Mouse (Mus musculus) olfactory bulb, adult 2 months (tissue): ENCODE results near the gene Utp20. TPM values are rescaled to one million over a fixed set of nuclear protein-coding genes. Genes with fewer than 3 reads are reported as not detected.

Source experiments
- H3K27ac ChIP-seq: fragments of 200-500 bp; 2 replicates; pipeline ENCODE4 v1.5.1; 2012; ENCODE audit warnings: low read depth, low read length; ENCODE audit not compliant: insufficient read depth
- H3K4me1 ChIP-seq: fragments of 200-500 bp; 2 replicates; pipeline ENCODE4 v1.6.1; 2012; ENCODE audit warnings: low read length; ENCODE audit not compliant: control insufficient read depth, insufficient read depth
- H3K4me3 ChIP-seq: fragments of 200-500 bp; 2 replicates; pipeline ENCODE4 v1.5.1; 2012; ENCODE audit warnings: mild to moderate bottlenecking, low read depth, low read length, moderate library complexity; ENCODE audit not compliant: insufficient read depth
- CTCF ChIP-seq: fragments of 200-500 bp; IDR thresholded peaks from 2 replicates; pipeline ENCODE4 v1.5.1; 2012; ENCODE audit warnings: low read depth, mild to moderate bottlenecking, low read length, moderate library complexity; ENCODE audit not compliant: insufficient read depth
- POLR2A ChIP-seq: fragments of 200-500 bp; IDR thresholded peaks from 2 replicates; pipeline ENCODE4 v1.6.1; 2012; ENCODE audit warnings: mild to moderate bottlenecking, low read depth, low read length, moderate library complexity; ENCODE audit not compliant: insufficient read depth
- WGBS: fragments of 180-500 bp; shearing (Covaris S2); methylation state at CpG from one replicate; pipeline ENCODE4 v1.1.7; 2018; 5-methylcytosine and 5-hydroxymethylcytosine counted together
- polyA plus RNA-seq: library from polyadenylated mRNA; stranded (reverse); fragments of >200 nt; gene quantifications from 2 replicates; pipeline ENCODE4 v1.2.4, GENCODE M21; 2012; ENCODE audit warnings: low replicate concordance; ENCODE audit not compliant: missing spikeins, insufficient read depth, insufficient read length

Gene Utp20
- polyA plus RNA-seq, 1 experiment: not detected

DNA sequence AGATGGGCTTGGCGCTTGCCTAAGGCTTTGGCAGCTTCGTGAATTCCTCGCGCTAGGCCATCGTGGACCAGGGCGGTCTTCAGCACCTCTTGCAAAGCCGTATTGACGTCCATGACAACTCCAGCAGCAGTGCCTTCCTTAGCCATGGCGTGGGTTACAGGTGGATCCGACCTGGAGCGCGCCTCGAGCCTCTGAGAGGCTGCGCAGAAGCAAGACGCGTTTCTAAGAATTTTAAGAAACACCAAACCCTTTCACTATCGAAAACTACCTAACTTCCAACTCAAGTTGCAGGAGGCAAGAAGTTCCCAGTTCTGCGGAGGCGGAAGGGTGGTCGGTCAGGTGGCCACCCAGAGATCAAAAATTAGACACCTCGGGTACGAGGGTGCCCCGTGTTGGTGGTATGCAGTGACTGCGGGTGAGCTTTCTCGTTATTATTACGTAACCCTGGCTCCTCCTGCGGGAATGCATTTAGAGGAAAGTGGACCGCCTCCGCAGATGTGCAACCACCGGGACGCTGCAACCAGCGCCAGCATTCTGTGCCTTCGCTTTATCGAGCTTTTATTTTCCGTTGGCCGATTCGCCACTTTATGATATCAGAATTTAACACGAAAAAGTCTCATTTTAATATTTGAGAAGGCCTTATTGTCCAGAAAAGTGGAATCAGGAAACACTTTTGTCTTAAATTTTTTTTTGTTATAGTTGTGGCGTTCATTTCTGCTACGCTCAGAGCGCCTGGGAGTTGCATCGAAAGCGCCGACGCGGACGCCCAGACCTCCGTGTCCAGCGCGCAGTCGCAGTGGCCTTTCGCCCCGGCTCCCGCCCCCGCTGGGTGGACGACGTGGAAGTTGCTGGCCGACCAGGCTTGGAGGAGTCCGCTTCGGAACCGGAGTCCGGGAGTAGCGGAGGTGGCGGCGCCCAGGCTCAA is 95.8 kb downstream of the Utp20 start, which contains the start of gene Arl1:
Gene Arl1 (plus strand): TSS at position 288 of the 925 bp plus-strand sequence.
- Histone ChIP-seq H3K4me3 (peak within 1 kb of the TSS; percentile 77), H3K27ac (peak within 1 kb of the TSS; percentile 80), H3K4me1 (peaks cover 5% of the 10 kb centered on the region; the same call in 1 of the 2 replicates)
- TF ChIP-seq CTCF (no peak), POLR2A (peak; percentile 54; the same call in 1 of the 2 replicates)
- WGBS: under 1% methylated on average over 65 of the region's 65 CpGs

DNA sequence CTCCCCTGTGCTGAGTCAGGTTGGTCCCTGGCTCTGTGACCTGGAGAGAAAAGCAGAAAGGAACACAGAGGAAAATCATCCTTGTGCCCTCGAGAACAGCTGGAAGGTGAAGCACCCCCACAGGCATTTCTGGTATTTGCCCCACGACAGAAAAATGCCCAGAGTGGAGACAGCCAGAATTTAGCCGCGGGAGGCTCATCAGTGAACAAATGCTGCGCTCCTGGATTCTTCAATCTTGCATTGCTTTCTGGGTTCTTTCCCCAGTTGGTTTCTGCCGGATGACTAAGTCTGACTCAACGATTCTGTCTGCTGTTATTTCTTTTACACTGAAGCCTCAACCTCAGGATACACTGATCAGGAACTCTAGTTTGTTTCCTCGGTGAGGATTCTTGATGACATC is 98.4 kb downstream of the Utp20 start:
- 47% methylated on average over 8 of the region's 8 CpGs for WGBS
- H3K4me3 ChIP-seq: no peak overlapping the region

DNA sequence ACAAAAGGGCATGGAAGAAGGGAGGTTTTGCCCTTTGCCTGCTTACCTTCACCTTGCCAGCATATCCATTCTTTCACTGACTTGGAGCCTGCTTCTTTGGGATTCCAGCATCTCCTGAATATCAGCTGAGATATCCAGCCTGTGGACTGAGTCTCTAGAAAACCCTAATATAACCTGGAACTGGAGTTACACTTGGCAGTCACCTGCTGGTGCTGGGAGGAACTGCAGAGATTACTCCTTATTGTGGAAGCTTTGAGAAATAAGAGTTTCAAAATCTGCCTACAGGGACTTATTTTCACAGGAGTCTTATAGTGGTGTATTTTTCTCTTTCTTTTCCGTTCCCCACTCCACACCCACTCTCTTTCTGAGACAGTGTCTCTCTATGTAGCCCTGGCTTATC is 99.5 kb downstream of the Utp20 start:
- Histone ChIP-seq H3K4me3 (no peak overlapping the region), H3K4me1 (peaks cover 5% of the 10 kb centered on the region; the same call in 1 of the 2 replicates), H3K27ac (no peak overlapping the region)
- no peak for TF ChIP-seq POLR2A
- TF ChIP-seq CTCF: no peak
- 38% methylated on average over 1 of the region's 1 CpGs for WGBS

More for the DNA sequence above, 98.4 kb downstream of the Utp20 start:
- Histone ChIP-seq H3K4me1 (peaks cover 5% of the 10 kb centered on the region; the same call in 1 of the 2 replicates), H3K27ac (no peak overlapping the region)
- TF ChIP-seq POLR2A (no peak), CTCF (no peak)

DNA sequence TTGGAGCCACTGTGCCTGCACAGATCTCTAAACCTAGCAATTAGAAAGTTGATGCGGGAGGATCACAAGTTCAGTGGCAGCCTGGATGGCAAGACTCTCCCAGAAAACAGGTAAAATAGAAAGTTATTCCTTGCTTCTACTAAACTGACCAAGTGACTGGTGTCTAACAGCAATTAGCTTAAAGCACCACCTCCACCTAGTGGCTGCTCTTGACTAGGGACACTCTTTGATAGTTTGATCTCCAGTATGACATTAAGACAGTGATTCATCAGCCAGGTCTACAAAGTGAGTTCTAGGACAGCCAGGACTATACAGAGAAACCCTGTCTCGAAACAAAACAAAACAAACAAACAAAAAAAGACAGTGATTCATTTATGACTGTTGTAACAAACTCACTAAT is 101.3 kb downstream of the Utp20 start:
- WGBS: 60% methylated on average over 2 of the region's 2 CpGs
- H3K4me3 ChIP-seq: no peak overlapping the region
- no peak overlapping the region for H3K27ac ChIP-seq
- peaks cover 2% of the 10 kb centered on the region; the same call in 1 of the 2 replicates for H3K4me1 ChIP-seq
- no peak for TF ChIP-seq CTCF
- no peak for TF ChIP-seq POLR2A

DNA sequence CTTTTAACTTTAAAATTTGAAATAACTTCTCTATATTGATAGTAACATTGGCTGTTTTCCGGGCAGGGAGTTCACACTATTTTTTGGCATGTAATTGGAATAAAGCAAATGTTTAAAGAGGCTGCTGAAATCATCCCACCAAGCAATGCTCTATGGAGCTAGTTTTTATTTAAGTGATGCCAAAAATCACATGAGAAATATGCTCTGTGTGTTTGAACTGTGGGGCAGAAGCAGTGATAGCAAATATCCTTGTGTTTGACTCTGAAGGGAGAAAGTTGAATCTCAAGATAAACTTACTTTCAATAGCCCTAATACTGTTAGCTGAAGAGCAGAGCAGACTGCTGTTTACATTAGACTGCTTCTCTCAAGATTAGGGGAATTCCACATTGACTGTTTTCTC is 107.0 kb downstream of the Utp20 start:
- H3K27ac ChIP-seq: no peak overlapping the region
- WGBS: 73% methylated on average over 1 of the region's 1 CpGs
- no peak for TF ChIP-seq CTCF
- TF ChIP-seq POLR2A: no peak
- H3K4me1 ChIP-seq: no peaks in the 10 kb centered on the region
- no peak overlapping the region for H3K4me3 ChIP-seq

DNA sequence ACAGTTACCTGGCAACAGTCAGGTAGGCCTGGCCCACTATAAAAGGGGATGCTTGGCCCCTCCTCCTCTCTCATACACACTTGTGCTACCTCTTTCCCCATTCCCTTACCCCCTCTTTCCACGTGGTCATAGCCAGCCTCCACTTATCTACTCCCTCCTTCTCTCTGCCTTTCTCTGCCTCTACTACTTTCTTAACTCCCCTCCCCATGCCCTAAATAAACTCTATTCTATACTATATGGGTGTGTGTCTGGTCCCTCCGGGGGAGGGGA is 108.9 kb downstream of the Utp20 start:
- no peak overlapping the region for H3K27ac ChIP-seq
- H3K4me1 ChIP-seq: no peaks in the 10 kb centered on the region
- TF ChIP-seq CTCF: no peak
- TF ChIP-seq POLR2A: no peak
- H3K4me3 ChIP-seq: no peak overlapping the region
- 45% methylated on average over 2 of the region's 2 CpGs for WGBS

DNA sequence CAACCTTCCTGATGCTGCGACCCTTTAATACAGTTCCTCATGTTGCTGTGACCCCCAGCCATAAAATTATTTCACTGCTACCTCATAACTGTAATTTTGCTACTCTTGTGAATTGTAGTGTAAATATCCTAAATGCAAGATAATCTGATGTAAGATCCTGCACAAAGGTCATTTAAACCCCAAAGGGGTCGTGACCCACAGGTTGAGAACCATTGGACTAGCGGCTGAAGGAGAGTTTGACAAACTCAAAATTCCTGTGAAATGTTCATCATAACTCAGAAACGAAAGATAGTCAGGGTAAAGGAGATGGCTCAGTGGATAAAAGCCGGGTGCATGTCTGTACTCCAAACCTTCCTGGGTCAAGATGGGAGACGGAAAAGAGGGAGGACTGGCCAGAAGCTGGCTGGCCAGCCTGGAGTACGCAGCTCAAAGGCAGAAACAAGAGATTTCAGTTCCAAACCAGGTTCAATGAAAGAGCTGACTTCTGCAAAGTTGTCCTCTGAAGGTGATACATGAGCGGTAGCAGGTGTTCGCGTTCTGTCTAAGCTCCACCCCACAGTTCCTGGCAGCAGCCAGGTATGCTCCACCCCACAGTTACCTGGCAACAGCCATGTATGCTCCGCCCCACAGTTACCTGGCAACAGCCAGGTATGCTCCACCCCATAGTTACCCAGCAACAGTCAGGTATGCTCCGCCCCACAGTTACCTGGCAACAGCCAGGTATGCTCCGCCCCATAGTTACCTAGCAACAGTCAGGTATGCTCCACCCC is 109.4 kb downstream of the Utp20 start:
- Histone ChIP-seq H3K4me3 (no peak overlapping the region), H3K27ac (no peak overlapping the region), H3K4me1 (no peaks in the 10 kb centered on the region)
- no peak for TF ChIP-seq POLR2A
- no peak for TF ChIP-seq CTCF
- WGBS: 60% methylated on average over 13 of the region's 13 CpGs

DNA sequence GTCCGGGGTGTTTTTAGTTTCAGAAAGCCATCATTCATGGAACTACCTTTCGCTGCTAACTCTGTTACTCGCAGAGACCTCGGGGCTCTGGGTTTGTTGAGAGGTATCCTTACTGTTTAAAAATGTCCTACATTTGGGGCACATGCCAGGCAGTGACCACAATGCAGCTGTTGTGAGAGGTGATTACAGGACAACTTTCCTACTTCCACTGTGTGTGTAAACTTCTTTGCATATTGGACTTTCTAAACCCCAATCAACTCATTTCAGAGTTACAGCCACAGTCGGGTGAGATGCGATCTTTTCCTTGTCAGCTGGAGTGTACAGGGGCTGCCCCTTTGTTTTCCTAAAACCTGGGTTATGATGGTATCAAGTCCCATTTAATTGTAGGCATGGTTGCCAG is 111.0 kb downstream of the Utp20 start:
- Histone ChIP-seq H3K4me3 (no peak overlapping the region), H3K4me1 (no peaks in the 10 kb centered on the region), H3K27ac (no peak overlapping the region)
- WGBS: 66% methylated on average over 6 of the region's 6 CpGs
- no peak for TF ChIP-seq CTCF
- TF ChIP-seq POLR2A: no peak

DNA sequence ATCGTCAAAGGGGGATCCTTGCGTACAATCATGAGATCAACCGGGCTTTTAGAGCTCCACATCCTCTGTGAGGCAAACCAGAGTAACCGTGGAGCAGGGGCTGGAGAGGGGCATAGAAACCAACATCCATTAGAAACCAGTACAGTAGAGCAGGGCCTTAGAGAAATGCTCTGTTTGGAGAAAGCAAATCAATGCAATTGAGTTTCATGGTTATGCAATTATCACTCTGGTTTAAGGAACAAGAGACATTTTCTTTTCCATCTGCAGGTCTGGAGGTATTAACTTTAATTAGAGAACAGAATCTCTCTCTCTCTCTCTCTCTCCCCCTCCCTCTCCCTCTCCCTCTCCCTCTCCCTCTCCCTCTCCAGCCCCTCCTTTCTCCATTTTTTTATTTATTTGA is 111.9 kb downstream of the Utp20 start:
- Histone ChIP-seq H3K27ac (no peak overlapping the region), H3K4me1 (no peaks in the 10 kb centered on the region), H3K4me3 (no peak overlapping the region)
- WGBS: 83% methylated on average over 4 of the region's 4 CpGs
- TF ChIP-seq CTCF (no peak), POLR2A (no peak)
